Mouse (Mus musculus) brown adipose tissue, adult 24 weeks (tissue): ENCODE results near the gene Nop2. TPM values are rescaled to one million over a fixed set of nuclear protein-coding genes. Genes with fewer than 3 reads are reported as not detected.

Experiments
- H3K27ac ChIP-seq: fragments of 200-500 bp; replicated peaks from 2 replicates; pipeline ENCODE4 v1.5.1; 2012; ENCODE audit warnings: low read depth, mild to moderate bottlenecking, low read length
- H3K4me1 ChIP-seq: fragments of 200-500 bp; 2 replicates; pipeline ENCODE4 v1.6.1; 2012; ENCODE audit warnings: low read length, mixed read lengths; ENCODE audit not compliant: control insufficient read depth, insufficient read depth, insufficient read length
- H3K4me3 ChIP-seq: fragments of 200-500 bp; 2 replicates; pipeline ENCODE4 v1.5.1; 2012; ENCODE audit warnings: low read depth, mild to moderate bottlenecking, low read length, moderate library complexity; ENCODE audit not compliant: insufficient read depth
- polyA plus RNA-seq: library from polyadenylated mRNA; stranded (reverse); fragments of >200 nt; gene quantifications from 2 replicates; pipeline ENCODE4 v1.2.4, GENCODE M21; 2012; ENCODE audit not compliant: missing spikeins, insufficient read depth, insufficient read length

The Nop2 gene
- polyA plus RNA-seq, 1 experiment, result 10.0 TPM

DNA sequence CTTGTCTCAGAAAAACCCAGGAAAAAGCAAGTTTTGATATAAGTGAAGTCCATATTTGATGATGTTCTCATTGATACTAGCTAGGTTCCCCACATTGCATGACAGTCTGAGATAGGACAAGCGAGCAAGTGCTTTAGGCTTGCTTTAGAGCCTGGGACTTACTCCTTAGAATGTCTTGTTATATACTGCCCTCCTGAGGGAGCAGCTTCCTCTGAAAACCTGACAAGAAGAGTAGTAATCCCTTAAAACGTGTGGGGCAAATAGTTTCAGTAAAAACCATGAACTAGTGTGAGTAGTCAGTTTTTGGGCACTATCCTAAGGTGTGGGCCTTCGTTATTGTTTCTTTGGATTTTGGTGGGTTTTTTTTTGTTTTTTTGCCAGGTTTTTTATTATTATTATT is 11.4 kb downstream of the Nop2 start:
- Histone ChIP-seq H3K4me1 (peaks cover 12% of the 10 kb centered on the region), H3K4me3 (no peak overlapping the region)

DNA sequence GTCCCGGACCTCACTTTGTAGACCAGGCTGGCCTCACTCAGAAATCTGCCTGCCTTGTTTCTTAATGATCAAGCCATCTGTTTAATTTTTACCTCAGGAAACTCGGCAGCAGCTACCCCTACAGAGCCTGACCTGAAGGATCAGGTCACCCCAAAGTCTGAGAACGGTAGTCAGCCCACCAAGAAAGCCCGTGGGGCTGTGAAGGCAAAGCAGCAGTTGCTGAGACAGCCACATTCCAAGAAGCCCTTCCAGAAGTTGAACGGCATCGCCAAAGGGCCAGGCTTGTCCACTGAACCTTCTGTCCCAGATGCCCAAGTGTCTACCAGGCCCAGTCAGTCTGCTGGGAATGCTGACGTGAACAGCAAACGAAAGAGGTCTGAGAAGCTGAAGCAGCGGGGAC is 12.2 kb downstream of the Nop2 start:
- no peak overlapping the region for H3K27ac ChIP-seq
- peaks cover 18% of the 10 kb centered on the region for H3K4me1 ChIP-seq
- no peak overlapping the region for H3K4me3 ChIP-seq

More for the DNA sequence above, 11.4 kb downstream of the Nop2 start:
- H3K27ac ChIP-seq, result no peak overlapping the region

GRCm38 (mm10) chr6:125145001-125145400 is 13.3 kb downstream of the Nop2 start, which contains the start of gene Iffo1:
Gene Iffo1, plus strand, starts transcription at chr6:125145241.
- H3K27ac ChIP-seq, result peak within 1 kb of the TSS; percentile 2
- peak within 1 kb of the TSS; percentile 75 for H3K4me3 ChIP-seq
- H3K4me1 ChIP-seq, result peaks cover 27% of the 10 kb centered on the region

- Histone ChIP-seq H3K27ac (peak overlapping the region; percentile 2), H3K4me3 (peak overlapping the region; percentile 75), H3K4me1 (peaks cover 27% of the 10 kb centered on the region)
Observed at GRCm38 (mm10) chr6:125145479-125145951, 13.8 kb downstream of the Nop2 start.

DNA sequence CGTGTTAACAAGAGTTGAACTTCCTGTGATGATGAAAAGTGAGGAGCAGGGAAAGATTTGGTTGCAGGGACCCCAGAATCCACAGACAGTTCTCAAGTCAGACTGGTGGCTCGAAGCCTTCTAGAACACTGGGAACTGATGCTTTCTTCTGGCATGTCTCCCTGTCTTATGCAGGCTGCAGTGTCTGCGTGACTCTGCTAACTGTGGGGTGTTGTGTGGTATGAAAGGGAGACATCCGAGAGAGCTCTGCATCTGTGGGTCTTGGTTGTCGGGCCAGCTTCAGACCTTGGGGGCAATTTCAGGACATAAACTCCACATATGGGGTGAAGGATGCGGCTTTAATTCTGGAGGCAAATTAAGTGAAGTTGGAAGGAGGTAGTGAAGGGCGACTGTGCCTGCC is 14.4 kb downstream of the Nop2 start:
- Histone ChIP-seq H3K4me1 (peaks cover 27% of the 10 kb centered on the region), H3K27ac (peak overlapping the region; percentile 24), H3K4me3 (peak overlapping the region; percentile 75)

- Histone ChIP-seq H3K4me3 (peak overlapping the region; percentile 75), H3K27ac (peak overlapping the region; percentile 45), H3K4me1 (peaks cover 27% of the 10 kb centered on the region)
Observed at GRCm38 (mm10) chr6:125146797-125147196, 15.1 kb downstream of the Nop2 start.

- peaks cover 27% of the 10 kb centered on the region for H3K4me1 ChIP-seq
- peak overlapping the region; percentile 45 for H3K27ac ChIP-seq
- peak overlapping the region; percentile 75; the same call in 1 of the 2 replicates for H3K4me3 ChIP-seq
Observed at GRCm38 (mm10) chr6:125147329-125147728, 15.6 kb downstream of the Nop2 start.

DNA sequence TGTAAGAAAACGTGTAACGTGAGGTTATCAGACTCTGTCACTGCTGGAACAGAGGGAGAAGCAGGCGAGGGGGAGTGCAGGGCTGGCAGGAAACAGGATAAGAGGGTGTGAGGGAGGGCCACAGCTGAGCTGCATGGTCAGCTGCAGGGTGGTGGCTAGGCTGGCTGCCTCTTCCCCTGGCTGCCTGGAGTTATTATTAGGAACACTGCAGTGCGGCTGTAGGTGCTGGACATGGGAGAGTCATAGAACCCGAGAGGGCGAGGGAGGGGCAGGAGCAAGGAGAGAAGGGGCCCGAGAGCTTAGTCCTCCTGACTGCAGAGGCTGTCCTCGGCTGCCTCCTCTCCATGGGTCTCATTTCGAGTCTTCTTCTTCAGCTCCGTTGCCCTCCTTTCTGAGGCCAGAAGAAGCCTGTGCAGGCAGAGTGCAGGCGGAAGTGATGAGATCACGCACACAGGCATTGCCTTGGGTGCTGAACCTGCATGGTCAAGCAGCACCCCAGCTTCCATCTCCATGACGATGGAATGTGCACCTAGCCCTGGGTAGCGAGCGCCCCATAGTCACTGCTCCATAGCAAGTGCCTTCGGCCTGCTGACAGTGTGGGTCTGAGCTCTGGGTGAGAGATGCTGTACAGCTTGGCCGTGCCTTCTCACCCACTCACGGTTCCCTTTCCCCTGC is 16.7 kb downstream of the Nop2 start:
- H3K27ac ChIP-seq, result peak overlapping the region; percentile 35
- peaks cover 27% of the 10 kb centered on the region for H3K4me1 ChIP-seq
- H3K4me3 ChIP-seq, result peak overlapping the region; percentile 12; the same call in 1 of the 2 replicates

DNA sequence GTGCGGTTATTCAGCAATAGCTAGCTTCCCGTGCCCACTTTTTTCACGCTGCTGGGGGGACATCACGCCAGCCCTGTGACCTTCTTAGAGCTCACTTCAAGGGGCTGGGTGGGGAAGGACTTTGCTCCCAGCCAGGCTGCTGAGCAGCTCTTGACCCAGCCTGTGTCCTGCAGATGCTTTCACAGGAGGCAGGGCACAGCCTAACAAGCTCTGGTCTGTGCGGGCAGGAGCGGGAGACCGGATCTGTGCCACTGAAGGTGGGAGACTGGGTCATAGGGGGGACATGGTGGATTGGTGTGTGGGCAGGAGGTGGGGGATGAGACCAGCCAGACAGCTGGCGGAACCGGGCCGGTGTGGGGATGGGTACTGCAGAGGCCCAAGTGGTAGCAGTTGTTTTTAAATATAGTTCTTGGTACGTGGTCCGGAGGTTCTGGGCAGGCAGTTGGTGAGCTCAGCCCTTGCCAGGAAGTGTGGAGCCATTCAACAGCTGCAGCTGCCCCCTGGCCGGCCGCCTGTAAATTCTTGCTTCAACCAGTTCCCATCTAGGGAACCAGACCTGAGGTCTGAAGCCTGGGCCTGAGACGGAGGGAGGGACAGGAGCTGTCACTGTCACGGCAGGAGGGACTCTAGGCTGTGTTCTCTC is 17.3 kb downstream of the Nop2 start:
- Histone ChIP-seq H3K4me3 (peak overlapping the region; percentile 12; the same call in 1 of the 2 replicates), H3K27ac (peak overlapping the region; percentile 35), H3K4me1 (peaks cover 27% of the 10 kb centered on the region)

DNA sequence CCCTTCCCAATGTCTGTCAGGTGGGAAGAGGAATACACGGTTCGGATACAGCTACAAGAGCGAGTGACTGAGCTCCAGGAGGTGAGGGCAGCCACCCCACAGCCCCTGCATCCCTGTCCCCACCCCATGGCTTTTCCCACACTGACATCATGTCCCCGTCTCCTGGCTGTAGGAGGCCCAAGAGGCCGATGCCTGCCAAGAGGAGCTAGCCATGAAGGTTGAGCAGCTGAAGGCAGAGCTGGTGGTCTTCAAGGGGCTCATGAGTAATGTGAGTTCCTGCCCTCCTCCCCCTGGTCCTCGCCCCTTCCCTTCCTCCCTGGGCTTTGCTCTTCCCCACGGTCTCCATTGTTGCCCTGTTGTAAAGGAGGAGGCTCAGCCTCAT is 17.9 kb downstream of the Nop2 start:
- Histone ChIP-seq H3K27ac (peak overlapping the region; percentile 35), H3K4me3 (no peak overlapping the region), H3K4me1 (peaks cover 27% of the 10 kb centered on the region)

- peaks cover 16% of the 10 kb centered on the region for H3K4me1 ChIP-seq
- H3K4me3 ChIP-seq, result no peak overlapping the region
Observed at GRCm38 (mm10) chr6:125152212-125153017, 20.7 kb downstream of the Nop2 start.

DNA sequence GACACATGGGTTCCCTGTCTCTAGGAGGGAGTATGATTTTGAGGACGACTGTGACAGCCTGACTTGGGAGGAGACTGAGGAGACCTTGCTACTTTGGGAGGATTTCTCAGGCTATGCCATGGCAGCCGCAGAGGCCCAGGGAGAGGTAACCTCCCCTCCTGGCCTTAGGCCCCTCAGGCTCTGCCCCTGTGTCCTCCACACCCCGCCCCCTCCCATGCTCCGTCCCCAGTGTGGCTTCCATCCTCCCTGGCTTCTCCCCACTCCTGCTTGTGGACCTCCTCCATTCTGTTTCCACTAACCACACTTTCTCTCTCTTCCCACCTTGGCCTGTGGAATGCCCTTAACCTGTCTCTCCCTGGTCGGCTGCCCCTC is 21.3 kb downstream of the Nop2 start:
- H3K4me1 ChIP-seq, result peaks cover 16% of the 10 kb centered on the region
- no peak overlapping the region for H3K27ac ChIP-seq

More at GRCm38 (mm10) chr6:125152212-125153017, 20.7 kb downstream of the Nop2 start:
- H3K27ac ChIP-seq, result no peak overlapping the region

DNA sequence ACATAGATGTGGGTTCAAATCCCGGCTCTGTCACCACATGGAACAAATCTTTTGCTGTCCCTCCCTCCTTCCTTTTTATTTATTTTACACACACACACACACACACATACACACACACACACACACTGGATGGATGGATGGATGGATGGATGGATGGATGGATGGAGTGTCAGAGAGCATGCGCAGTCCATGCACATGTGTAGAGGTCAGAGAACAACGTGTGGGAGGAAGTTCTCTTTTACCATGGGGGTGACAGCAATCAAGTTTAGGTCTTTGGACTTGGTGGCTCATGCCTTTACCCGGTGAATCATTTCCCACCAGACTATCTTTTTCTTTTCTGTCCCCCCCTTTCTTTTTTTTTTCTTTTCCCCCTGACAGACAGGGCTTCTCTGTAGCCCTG is 22.0 kb downstream of the Nop2 start:
- Histone ChIP-seq H3K4me1 (peaks cover 12% of the 10 kb centered on the region), H3K4me3 (no peak overlapping the region), H3K27ac (no peak overlapping the region)

More for the DNA sequence above, 21.3 kb downstream of the Nop2 start:
- no peak overlapping the region for H3K4me3 ChIP-seq

- no peak overlapping the region for H3K4me3 ChIP-seq
- peaks cover 3% of the 10 kb centered on the region for H3K4me1 ChIP-seq
- no peak overlapping the region for H3K27ac ChIP-seq
Observed at GRCm38 (mm10) chr6:125154550-125154949, 22.8 kb downstream of the Nop2 start.

- Histone ChIP-seq H3K4me1 (no peaks in the 10 kb centered on the region), H3K27ac (no peak overlapping the region), H3K4me3 (no peak overlapping the region)
Observed at GRCm38 (mm10) chr6:125155262-125155661, 23.6 kb downstream of the Nop2 start.
